Mouse (Mus musculus) embryo, embryonic 11.5 days (tissue): ENCODE measurements around the gene Cdc42bpg.

ENCODE experiments used
- DNase-seq: peaks from one replicate; pipeline ENCODE4 v3.0.0-alpha.2; 2012; ENCODE audit warnings: low read depth, low spot score

Gene Cdc42bpg

DNA sequence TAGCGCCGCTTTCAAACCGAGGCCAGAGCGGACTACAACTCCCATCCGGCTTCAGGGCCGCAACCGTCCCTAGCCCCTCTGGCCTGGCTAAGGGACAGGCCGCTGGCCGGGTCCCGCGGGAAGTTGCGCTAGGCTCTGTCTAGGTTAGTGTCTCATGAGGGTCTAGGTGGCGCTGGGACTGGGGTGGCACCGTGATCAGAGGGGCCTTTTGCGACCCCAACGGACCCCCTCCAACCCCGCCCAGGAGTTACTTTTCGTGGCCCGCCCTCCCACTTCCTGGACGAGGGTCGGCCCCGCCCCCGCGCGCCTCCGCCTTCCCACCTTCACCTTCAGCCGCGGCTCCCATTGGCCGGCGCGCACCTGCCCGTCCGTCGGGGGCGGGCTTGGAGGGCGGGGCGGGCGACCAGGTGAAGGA, at the start of gene Cdc42bpg:
Gene Cdc42bpg (plus strand): TSS at position 320 of the 415 bp plus-strand sequence.
- DNase-seq, result peak; percentile 68

DNA sequence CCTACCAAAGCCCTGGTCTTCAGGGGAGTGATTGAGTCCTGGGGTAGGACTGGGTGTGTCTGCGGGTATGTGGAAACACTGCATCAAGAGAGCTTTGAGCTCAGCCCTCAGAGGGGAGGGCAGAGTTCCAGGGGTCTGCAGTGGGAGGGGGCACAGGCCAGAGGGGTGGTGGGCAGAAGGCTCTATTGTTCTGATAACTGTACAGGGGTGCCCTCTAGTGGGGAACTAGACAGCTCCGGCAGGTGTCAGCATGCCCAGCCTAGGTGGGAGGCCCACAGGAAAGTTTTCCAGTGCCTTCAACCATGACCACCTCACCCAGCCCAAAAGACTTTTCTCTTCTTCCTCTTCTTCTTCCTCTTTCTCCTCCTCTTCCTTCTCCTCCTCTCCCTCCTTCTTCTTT, 45.8 kb upstream of the Cdc42bpg start:
- DNase-seq, result no peak

DNA sequence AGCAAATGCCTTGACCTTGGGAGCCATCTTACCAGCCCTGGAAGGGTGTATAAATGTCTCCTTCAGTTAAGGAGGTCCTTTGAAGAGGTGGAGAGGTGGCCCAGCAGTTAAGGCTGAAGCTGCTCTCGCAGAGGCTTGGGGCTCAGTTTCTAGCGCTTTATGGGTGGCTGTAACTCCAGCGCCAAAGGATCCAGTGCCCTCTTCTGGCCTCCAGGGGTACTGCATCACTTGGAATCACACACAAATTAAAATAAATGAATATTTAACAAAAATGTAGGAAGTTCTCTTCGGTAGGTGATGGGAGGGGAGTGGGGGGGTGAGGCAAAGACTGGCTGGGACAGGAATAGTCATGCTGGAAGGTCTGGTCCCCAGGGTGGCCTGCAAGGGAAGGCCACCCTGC, 45.3 kb upstream of the Cdc42bpg start:
- DNase-seq, result no peak

DNA sequence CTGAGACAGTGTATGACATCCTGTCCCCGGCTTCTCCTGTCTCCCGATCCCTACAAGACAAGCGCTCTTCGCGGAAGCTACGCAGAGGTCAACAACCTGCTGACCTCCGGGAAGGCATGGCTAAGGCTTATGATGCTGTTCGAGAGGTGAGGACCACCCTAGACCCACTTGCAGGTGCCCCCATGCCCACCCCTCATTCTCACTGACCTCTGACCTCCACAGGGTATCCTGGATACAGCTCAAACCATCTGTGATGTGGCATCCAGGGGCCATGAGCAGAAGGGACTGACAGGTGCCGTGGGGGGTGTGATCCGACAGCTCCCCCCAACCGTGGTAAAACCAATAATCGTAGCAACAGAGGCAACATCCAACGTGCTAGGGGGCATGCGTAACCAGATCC, 44.9 kb upstream of the Cdc42bpg start:
- DNase-seq, result no peak

DNA sequence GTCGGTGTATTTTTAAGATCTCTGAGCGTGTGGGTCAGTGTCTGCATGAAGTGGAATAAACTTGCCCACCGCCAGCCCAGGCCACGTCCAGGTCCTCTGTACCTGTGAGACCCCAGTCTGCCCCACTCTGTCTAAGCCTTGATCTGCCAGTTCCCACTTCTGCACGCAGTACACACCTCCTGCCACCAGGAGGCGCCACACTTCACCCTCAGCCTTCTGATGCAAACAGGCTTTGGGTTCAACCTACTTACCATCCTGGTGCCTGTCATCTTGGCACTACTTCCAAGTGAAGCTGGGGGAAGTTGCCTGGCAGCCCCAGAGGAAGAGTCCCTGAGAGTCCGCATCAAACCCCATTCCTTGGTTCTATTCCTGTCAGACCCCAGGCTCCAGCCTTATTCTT, 44.0 kb upstream of the Cdc42bpg start:
- DNase-seq, result peak; percentile 34

DNA sequence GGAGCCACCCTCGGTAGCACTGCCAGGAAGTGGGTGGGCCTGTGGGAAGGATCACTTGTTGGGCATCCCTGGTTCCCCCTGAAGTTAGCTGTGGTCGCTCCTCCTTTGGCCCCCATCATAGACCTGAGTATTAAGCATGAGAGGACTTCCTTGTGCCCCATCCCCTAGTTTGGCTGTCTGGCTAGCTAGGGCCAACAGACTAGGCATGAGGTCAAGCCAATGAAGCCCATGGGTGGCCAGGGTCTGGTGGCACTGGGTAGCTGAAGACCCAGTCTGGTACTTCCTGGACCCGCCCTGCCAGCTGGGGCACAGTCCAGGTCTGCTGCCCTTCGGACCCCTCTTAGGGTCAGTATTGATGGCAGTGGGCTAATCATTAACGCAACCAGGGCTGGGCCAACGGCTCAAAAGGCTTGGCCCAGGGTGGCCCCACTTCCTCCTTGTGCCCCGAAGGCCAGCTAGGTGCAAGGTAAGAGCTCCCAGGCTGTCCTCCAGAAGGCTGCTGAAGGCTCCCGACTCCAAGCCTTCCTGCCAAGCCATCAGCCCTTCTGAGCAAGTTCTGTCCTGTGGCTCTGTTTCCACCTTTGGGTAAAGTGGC, 43.3 kb upstream of the Cdc42bpg start:
- DNase-seq, result no peak

DNA sequence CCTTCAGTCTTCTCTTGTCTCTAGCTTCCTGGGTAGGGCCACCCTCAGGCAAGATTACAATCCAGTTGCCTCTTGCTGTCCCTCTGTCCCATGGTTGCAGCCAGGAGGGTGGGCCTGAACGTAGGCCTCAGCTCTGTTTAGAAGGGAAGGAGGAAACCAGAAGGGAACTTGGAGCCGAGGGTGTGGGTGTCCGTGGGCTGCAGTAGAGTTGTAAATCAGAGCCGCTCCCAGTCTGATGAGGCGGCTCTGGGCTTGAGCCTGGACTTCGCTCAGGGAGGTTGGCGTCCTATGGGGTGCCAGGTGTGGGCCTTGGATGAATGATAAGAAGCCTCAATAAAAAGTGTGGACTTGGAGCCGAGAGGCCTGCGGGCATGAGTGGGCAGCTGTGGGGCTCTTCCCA, 42.1 kb upstream of the Cdc42bpg start:
- no peak for DNase-seq

DNA sequence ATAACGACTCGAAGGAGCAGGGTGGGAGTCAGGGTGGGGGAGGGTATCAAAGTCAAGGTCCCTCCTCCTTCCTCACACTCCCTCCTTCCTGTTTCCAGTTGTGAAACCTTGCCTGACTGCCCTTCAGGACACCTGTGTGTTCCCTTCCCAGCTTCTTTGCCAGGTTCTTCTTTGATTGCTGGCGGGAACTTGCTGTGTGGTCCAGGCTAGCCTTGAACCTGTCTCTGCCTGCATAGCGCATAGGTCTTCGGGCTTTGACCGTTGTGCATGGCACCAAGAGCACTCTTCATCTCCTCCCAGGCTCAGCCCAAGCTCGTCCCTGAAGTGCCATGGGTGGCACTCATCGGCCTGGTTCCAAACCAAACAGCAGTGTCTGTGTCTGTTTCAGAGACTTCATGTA, 41.3 kb upstream of the Cdc42bpg start:
- no peak for DNase-seq

DNA sequence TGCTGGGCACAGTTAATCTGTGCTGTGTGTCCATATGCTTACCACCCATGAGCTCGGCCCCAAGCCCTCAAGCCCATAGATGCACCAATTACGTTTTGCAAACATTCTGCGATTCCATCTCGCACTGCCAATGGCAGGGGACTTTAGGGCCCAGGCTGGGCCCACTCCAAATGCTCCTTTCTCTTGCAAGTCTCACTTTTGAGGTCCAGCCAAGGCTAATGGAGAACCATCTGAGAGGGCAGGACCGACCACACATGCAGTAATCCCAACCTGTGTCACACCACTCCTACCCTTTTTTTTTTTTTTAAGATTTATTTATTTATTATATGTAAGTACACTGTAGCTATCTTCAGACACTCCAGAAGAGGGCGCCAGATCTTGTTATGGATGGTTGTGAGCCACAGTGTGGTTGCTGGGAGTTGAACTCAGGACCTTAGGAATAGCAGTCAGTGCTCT, 40.5 kb upstream of the Cdc42bpg start:
- DNase-seq, result no peak

DNA sequence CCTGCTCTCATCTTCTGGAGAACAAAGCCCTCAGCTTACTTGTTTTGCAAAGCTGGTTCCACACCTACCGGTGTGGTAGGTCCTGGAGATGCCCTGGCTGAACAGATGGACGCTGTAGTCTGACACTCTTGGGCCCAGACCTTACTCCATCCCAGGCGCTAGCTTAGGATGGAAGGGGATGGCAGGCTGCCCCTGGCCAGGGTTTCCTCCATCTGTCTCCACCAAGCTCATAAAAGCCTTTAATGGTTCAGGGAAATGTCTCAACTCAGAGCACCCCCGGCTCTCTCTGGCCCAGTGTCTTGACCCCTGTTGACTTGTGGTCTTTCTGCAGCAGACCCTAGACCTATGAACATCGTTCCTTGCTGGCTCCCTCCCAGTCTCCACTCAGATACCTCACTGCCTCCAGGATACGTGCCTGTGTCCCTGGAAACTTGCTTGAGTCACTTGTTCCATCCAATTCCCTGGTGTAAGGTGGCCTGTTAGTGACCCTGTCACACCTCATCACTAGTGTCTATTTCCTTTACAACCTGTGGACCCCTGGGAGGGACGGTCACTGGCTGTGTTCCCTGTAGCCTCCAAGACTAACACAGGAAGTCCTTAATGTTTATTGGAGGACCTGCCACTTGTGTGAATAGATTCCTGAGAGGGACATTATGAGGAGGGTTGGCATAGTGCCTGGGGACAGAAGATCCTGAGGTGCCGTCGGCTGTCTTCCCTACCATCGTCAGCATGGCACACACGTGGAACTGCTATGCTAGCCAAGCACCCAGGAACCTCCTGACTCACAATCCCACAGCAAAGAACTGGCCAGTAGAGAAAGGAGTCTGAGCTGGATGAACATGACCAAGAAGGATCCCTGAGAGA, 38.7 kb upstream of the Cdc42bpg start:
- no peak for DNase-seq

DNA sequence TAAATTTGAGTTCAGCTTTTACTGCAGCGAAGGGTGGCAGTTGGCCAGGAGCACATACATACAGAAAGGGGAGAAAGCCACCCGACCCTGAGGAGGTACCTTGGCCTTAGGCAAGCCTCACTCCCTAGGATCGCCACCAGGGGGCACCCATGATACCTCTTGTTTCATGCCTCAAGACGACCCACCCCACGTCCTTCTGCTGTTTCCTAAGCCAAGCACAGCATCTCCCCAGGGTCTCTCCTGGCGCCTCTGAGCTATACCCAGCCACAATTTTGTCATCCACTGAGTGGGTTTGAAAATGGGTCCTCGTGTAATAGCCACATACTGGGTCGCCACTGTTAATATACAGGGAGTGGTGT, 38.1 kb upstream of the Cdc42bpg start:
- DNase-seq, result peak; percentile 83

DNA sequence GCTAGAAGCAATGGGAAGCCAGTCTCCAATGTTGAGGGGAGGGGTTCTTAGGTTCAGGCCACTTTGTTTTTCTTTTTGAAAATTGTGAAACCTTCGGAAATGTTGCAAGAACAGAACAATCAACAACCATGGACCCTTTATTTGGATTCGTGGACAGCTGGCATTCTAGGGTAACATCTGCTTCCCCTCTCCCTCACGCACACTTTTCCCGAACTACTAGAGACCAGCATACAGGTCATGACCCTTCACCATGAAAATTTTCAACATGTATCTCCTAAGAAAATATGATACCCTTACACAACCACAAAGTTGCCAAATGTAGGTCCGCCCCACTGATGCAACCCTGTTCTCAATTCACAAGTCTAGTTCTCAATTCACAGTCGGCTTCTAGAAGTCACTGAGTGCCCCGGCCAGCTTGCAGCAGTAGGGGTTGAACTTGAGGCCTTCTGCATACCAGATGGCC, 37.6 kb upstream of the Cdc42bpg start:
- no peak for DNase-seq

DNA sequence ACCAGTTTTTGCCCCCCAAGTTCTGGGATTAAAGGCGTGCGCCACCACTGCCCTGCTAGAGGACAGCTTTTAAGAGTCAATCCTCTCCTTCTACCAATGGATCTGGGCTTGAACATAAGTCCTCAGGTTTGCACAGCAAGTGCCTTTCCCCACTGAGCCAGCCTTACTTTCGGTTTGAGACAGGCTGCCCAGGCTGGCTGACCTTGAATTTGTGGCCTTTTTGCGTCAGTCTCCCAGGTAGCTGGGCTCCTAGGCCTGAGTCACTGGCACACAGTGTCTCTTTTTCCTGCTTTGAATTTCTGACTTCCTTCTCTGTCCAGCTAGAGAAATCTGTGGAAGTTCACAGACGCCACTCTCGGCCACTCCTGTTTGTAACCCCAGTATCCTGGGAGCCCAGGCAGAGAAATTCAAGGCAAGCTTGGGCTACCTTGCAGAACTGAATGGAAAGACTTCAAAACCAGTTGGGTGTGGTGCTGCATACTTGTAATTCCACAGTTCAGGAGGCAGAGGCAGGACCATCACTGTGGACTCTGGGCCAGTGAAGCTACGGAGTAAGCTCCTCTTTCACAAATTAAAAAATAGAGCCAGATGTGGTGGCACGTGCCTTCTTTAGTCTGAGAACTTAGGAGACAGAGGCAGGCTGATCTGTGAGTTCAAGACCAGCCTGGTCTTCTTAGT, 36.3 kb upstream of the Cdc42bpg start:
- no peak for DNase-seq

DNA sequence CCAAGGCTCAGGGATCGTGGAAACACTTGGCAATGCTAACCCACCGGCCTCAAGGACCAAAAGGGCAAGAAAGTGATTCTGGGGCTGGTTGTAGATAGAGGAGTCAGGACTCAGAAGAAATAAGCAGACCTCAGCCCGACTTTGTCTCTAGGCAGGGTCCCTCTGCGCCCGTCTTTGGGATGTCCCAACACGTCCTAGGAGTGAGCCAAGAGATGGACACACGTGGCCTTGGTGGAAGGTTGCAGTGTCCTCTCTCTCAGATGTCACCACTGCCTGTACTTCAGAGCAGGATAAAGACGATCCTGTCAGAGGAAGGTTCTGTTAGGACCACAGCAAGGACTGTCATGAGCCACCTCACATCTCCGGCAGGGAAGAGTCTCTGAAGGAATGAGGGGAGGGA, 35.6 kb upstream of the Cdc42bpg start:
- DNase-seq, result no peak

DNA sequence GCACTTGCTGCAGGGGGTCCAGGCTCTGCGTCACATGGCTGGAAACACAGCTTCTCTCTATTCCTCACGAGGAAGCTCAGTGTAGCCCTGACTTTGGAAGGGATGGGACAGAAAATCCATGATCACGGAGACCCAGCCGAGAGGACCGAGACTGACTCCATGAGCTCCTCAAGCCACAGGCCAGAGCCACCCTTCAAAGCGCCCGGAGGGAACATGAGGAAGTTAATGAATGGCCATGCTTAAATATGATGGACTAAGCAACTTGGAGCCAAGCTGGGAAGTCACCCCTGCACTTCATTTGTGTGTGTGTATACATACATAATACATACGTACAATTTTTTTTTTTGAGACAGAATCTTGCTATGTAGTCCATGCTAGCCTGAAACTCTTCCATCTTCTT, 35.0 kb upstream of the Cdc42bpg start:
- no peak for DNase-seq

DNA sequence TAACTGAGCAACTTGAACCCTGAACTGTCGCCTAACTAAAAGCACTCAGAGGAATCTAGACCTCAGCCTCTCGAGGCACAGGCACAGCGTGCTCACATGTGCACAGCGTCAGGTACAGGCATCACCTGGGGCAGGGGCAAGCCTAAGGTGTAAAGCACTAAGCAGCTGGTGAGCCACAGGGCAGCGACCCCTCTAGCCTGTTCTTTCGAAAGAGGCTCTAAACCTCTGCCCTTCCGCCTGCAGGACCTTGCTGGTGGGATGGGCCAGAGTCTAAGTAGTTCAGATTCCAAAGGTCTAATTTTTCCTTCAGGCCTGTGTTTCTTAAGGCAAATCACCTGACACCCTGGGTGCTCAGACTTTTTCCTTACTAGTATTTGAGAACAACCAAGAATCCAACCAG, 34.2 kb upstream of the Cdc42bpg start:
- no peak for DNase-seq

DNA sequence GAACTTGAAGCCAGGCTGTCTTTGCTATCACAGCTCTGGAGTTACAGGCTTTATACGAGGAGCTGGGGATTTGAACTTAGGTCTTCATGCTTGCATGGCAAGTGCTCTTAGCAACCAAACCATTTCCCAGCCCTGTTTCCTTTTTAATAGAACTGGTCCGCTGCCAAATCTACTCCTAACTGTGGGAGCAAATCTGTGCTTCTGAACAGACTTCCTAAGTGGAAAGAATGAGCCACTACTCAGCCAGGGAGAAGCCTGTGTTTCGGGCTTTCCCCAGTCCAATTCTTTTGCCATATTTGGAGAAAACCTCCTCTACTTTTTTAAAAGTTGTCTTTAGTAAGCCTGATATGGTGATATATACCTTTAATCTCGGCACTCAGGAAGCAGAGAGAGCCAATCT, 33.5 kb upstream of the Cdc42bpg start:
- DNase-seq, result no peak

DNA sequence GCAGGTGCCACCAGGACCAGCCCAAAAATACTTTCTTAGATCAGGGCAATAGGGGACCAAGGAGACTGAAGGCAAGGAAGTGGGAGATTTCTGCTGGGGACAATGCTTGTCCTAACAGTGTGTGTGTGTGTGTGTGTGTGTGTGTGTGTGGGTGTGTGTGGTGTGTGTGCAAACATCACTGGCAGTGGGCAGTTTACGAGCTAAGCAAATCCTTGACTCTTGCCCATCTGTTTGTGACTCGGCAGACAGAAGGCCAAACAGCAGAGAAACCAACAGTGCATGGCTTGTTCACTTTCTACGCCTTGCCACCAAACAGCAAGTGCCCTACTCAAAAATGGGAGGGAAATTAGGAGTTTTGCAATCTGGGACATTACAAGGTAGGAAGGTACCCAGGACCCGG, 32.7 kb upstream of the Cdc42bpg start:
- no peak for DNase-seq

DNA sequence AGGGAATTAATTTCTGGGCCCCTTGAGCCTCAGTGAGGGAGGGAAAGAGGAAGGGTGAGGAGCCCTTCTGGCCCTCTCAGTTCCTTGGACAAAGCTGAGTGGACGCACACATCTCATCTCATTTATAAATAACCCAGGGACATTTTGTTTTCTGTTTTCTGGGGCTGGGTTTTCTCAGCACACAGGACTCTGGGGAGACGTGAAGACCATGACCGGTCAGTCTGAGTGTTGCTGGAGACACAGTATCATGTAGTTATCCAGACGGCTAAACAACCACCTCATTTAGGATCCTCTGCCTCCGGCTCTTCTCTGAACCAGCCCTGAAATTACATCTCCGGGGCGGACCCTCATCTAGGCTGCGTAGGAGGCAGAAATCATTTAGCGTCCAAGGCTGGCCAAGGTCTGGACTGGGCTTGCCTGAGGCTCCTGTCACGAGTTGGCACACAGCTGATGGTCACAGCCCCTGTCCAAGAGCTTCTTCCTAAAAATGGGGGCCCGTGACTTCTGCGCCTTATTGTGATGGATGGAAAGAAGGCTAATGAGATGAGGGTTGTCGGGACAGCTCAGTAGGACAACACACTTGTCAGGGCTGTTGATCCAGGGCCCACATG, 32.2 kb upstream of the Cdc42bpg start:
- no peak for DNase-seq

DNA sequence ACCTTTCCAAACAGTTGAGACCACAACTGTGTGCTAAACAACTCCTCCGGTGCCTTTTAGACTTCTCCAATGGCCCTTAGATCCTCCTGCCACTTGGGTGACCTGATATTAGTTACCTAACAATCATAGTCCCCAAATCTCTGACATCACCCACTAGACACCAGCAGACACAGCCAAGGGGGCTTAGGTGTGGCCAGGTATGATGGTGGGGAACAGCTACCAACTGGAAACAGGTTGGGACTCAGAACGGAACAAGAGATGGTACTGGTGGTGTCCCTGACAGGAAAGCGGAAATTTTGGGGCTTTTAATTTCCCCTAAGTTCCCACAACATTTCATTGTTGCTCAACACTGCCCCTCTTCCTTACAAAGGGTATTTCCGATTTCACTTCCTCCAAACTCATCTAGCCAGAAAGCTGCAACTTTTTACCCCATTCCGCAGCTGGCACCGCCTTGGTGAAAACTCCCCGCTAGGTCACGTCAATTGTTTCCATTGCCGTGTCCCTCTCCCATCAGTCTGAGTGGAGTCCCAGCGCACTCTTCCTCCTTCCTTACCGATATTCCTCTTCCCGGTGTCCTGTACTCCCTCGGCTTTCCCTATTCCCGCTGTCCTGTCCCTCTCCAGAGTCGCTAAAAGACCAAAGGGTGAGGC, 30.4 kb upstream of the Cdc42bpg start:
- DNase-seq, result no peak
